15 mouse cellular contexts compared by ENCODE assay signal in the genomic region with DNA sequence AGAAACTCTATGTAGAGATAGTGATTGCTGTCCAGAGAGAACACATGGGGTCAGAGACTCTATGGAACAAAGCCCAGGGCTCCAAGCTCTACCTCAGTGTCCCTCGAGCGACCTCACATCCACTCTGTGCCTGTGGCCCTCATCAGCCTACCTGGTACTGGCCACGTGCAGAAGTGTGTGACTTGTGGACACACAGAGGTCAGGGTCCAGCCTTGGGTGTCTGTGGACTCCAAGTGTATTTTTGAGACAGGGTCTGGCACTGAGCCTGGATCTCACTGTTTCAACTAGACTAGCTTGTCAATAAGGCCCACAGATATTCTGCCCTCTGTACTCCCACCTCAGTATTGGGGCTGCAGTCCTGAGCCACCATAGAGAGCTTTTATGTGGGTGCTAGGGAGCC.
"Had no signal": no experiment of that assay in that cellular context is flagged by ENCODE, and none has a peak within 500 bp of the region (broad histone marks: within the 10 kb centered on the region; RNA-seq: fewer than 3 reads in every experiment).

No protein-coding gene starts in this region.

- H3K27ac ChIP-seq: lung, embryonic 15.5 days; macrophage; neural tube, embryonic 12.5 days; stomach, embryonic 15.5 days; stomach, postnatal 0 days had no signal

- H3K9ac ChIP-seq: lung, embryonic 15.5 days; midbrain, embryonic 13.5 days; midbrain, embryonic 15.5 days; neural tube, embryonic 12.5 days; stomach, embryonic 15.5 days had no signal

- H3K36me3 ChIP-seq: midbrain, embryonic 13.5 days; midbrain, embryonic 15.5 days; neural tube, embryonic 12.5 days; stomach, embryonic 15.5 days had no signal

- H3K9me3 ChIP-seq: lung, embryonic 15.5 days; megakaryocyte, embryonic 14.5 days; midbrain, embryonic 13.5 days; midbrain, embryonic 15.5 days; neural tube, embryonic 12.5 days; stomach, embryonic 15.5 days had no signal

- H3K4me3 ChIP-seq: lung, embryonic 15.5 days; megakaryocyte, embryonic 14.5 days; midbrain, embryonic 13.5 days; midbrain, embryonic 15.5 days; neural tube, embryonic 12.5 days; stomach, embryonic 15.5 days had no signal

- H3K4me2 ChIP-seq: lung, embryonic 15.5 days; midbrain, embryonic 11.5 days; midbrain, embryonic 13.5 days; midbrain, embryonic 15.5 days; neural tube, embryonic 12.5 days; stomach, embryonic 15.5 days had no signal

- DNase-seq: lung, postnatal 14 days; lung, postnatal 36 days; right cerebral cortex, postnatal 14 days; thymus, adult 2 months; thymus, postnatal 25 days; thymus, postnatal 4 days had no signal

- H3K27me3 ChIP-seq: lung, embryonic 15.5 days; midbrain, embryonic 13.5 days; midbrain, embryonic 15.5 days; neural tube, embryonic 12.5 days; stomach, embryonic 15.5 days had no signal

- ATAC-seq: midbrain, embryonic 15.5 days had no signal
